Mouse (Mus musculus) inflammation-experienced regulatory T-cells, adult 6 months (primary cell): ENCODE results near the gene Scmh1. TPM values are rescaled to one million over a fixed set of nuclear protein-coding genes. Genes with fewer than 3 reads are reported as not detected.

Source experiments
- ATAC-seq: one replicate; pipeline ENCODE4 v1.8.0; 2017
- polyA plus RNA-seq, 3 experiments: library from polyadenylated mRNA; unstranded; fragments of 100-300 nt; shearing (Covaris generic); gene quantifications; one replicate each; pipeline ENCODE4 v1.2.1; 2017

Gene Scmh1
- polyA plus RNA-seq, 3 experiments from 2014 or later: 2.8 to 14.9 (median 10.0) TPM

DNA sequence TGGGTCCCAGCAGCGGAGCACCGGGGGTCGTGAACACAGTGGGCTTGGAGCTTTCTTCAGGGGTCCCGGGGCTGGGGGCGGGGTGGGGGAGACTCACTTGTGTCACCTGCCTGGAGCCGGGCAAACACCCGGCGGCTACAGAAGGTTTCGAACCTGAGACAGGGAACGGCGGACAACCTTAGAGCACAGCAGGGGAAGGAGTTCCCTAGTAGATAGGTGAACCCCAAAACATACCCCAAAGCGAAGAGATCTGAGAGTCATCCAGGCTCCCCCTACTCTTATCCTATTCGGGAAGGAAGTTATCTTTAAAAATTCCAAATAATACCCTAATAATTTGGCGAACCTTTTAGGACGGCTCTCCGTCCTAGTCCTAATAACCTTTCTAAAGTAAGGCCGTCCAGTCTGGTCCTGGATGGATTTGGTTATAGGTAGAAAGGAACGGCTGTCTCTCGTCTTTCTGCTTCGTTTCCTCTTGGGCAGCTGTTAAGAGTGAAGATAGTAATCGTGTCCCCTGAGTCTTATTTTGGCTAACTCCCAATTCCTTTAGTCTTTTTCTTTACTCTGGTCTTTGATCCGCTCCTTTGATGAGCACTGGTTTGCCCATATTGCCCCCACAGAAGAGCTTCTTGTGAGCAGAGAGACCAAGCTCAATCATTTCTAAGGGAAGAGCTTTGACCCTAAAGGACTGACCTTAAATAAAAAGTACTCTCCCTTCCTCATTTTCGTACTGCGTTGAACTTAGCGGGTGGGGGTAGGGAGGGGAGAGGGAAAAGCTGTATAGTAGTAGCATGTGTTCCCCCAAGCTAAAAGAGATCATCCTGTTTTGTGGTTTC is 941 bp downstream of the Scmh1 start:
- ATAC-seq: no peak

DNA sequence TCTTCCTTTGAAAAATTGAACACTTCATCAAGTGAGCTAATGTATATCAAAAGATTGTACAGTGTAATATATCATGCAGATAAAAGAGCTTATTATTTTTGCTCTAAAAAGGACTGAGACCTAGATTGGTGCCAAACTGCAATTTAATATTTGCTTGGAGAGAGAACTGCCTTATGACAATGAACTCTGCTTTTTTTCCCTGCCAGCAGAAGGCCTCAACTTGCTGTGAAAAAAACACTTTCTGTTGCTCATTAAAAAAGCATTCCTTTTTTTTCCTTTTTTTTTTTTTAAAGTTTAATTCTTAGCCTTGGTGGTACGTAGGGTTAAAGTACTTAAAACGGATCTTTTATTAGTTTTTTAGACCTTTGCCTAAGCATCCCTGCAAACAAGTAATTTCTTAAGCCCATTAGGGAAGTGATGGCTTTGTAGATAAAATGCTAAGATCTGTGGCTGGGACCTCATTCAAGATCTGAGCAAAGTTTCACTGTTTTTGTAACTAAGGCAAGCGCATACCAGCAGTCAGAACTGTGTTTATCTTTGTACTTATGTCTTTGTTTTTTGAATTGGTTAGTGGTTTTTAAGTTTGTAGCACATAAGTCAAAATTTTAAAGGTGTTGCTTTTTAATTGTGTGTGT is 1.7 kb downstream of the Scmh1 start:
- no peak for ATAC-seq

DNA sequence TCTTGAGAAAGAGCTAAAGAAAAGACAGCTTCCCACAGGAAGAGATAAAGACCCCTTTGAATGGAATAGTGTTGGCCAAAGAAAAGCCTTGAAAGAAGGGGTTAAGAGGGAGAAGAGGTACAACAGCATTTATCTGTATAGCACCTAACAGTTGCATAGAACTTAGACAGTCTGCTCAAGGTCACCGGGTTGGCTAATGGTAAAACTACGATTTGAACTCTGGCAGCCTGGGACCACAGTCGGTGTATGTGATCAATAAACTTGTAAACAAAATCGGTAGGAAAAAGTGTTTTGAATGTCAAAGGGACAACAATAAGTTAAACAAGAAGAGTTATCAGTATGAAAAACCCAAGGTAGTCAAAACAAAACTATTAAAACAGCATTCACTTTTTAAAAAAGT is 13.0 kb downstream of the Scmh1 start:
- ATAC-seq: no peak

DNA sequence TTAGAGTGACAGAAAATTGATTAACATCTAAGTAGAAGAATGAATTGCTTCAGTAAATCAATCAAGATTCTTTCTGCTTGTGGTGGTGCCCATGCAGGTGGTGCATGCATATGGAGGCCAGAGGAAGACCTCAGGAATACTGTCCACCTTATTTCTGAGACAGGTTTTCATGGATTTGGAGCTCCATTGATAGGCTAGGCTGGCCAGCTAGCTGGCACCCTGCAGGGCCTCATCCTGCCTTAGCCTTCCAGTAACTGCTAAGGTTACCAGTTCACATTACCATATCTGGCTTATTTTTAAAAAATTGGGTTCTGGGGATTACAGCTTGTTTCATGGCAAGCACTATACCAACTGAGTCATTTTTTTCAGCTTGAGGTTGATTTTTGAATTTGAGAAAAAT is 15.1 kb downstream of the Scmh1 start:
- ATAC-seq: no peak

DNA sequence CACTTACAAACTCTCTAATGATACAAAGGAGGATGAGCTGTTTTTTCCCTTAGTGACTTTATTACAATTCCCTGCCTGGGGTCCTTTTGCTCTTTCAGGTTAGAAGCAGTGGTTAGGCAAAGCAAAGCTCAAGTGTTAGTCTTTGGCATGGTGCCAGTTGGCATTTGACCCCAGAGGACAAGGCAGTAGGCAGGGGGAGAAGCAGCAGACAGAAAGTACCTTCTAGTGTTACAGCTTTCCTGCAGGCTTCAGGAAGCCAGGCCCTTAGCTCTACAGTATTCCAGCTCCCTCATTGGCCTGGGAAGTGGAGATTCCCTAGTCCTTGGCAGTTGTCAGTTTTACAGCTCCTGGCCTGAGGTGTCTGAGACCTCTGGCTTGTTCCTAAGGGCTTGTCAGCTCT is 15.6 kb downstream of the Scmh1 start:
- ATAC-seq: no peak

DNA sequence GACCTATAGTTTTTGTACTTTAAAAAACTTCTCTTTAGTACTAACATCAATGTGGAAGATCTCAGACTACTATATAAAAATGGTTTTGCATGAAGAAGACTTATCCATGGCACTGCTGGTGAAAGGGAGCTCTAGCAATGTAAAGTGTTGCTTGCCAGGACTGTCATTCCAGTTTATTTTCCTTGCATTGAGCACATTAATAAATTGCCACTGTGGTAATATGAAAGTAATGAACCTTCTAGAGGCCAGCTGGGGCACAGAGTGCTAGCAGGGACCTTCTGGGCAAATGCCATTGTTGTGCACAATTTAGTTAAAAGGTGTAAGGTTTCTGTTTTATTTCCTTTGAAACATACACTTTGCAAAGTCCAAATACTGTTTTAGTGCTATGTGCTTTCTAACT is 25.5 kb downstream of the Scmh1 start:
- no peak for ATAC-seq

DNA sequence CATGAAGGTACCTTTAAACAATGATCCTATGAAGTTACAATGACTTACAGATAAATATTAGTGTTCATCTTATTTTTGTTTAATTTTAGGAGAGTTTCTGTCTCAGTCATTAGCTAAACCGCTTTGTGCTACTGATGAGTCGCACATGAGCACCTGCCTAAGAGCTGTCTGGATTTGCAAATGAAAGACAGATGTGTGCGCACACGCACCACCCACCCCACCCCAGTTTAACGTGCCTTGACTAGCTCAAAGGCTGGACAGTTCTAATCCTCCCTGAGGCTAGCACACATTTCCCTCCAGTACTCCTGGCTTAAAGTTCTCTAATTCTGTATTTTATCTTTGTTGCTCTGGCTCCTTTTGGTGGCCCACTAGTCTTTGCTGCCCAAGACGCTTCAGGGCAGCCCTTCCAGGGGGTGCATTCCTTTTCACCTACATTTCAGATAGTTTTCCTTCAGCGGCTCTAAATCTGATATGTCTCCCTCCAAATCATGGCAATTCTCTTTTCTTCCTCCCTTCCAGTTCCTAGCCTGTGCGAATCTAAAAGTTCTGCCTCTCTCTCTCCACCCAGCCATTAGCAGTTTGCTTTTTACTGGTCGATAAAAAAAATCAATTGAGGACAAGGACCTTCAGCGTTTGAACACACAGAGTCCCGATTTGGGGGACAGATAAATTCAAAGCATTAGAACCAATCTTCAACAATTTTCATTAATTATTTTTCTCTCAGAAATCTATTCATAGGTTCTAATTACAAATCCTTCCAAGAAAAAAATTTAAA is 27.7 kb downstream of the Scmh1 start:
- ATAC-seq: no peak

DNA sequence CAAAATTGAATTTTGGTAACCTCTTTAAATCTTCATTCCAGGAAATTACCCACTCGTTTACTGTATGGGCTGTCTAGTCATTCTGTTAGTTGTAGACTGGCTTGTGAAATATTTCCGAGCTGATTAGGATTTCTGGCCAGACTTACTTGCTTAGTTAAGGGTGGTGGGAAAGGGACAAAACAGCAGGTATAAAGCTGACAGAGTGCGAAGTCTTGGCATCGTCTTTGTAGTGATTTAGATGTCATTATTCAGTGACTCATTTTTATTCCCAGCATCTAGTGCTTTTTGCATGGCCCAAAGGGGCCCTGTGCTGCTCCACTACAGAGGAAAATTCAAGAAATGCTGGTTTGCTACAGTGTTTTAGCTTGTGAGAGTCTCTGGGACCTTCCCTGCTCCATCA is 56.7 kb downstream of the Scmh1 start:
- no peak for ATAC-seq

DNA sequence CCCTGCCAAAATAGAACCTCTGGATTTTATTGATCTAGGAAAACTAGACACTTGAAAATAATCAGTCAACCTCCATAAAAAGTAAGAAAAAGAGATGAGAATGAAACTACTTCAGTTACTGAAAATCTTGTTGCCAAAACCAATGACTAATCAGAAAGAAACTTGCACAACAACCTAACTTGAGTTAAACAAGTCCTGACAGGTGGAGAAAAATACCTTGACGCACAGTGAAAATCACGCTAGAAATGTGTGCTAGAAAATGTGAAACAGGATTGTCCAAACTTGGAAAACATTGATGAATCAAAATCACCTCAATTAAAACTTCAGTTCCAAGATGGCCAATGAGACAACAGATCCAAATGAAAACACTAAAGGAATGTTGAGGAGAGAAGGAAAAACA is 67.9 kb downstream of the Scmh1 start:
- ATAC-seq: no peak

DNA sequence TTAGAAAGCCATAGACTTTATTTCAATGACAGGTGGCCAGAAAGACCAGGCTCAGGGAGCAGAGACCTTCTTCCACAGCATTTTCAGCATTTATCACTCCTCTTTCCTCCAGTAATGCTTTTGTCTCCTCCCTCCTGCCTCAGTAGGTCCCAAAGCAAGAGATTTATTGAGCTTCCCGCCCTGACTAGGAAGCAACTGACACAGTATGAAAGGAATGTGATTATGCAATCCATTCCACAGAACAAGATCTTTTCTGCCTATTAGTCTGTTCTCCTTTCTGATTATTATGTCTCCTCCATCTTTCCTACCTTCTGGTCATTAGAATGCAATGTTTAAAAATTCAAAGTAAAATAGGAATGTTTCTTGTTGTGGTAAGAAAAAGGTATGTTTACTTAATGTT is 82.6 kb downstream of the Scmh1 start:
- no peak for ATAC-seq

DNA sequence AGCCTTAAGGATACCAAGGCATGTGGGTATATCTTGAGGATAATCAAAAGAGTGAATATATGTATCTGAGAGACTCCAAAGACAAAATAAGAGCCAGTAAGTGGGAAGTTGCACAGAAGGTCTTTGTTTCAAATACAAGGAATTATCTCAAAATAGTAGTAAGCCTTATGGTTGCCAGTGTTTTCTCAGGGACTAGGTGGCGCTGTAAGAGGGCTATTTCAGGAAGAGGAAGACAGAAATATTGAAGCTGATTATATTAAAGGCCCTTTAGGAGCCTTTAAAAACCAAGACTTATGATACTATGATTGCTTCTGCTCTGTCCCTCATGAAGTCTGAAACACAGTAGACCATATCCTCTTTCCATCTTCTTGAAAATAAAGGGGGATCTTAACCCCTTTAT is 101.9 kb downstream of the Scmh1 start:
- no peak for ATAC-seq

DNA sequence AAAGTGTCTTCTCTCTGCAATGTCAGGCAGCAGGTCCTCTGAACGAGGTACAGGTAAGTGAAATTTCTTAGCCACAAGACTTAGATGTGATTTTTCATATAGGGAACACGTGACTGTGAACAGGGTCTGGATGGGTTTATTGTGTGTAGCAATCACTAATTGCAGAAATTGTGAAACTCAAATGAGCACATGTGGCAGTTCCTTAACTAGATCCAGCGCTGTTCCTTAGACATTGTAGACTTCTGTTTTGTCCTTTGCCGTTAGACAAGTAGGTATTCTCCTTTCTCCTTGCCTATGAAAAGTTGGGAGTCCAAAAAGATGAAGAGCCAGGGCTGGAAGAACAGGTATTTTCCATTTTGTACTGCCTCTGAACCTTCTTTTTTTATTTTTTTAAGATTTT is 106.1 kb downstream of the Scmh1 start:
- ATAC-seq: no peak

DNA sequence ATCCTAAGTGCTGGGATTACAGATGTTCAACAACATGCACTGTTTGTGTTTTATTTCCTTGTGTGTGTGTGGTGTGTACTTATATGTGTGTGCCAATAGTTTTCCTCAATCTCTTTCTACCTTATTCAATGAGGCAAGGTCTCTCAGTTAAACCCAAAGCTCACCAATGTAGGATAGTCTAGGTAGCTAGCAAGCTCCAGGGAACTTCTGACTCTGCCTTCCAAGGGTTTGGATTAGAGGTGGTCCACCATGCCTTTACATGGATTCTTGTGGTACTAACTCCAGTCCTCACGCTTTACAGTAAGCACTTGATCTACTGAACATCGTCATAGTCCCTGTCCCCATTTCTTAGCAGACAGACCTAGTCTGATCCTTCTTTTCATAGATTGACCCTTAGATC is 109.3 kb downstream of the Scmh1 start:
- ATAC-seq: no peak

DNA sequence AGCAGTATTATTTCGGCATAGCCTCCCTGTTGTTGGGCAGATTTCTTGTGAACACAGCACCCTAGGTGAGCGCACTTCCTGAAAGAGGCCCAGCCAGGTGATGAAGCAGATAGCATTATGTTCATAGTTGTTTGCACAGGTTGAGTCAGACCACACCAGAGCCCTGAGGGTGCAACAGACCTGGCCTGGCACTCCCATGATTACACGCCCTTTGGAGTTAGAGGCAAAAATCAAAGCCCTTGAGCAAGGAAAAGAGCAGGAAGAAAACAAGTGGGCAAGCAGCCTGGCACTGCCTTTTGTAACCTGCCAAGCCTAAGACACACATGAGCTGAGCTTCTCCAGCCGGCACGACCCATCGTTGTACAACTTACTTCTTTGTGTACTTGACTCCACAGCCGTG is 111.4 kb downstream of the Scmh1 start:
- ATAC-seq: no peak

DNA sequence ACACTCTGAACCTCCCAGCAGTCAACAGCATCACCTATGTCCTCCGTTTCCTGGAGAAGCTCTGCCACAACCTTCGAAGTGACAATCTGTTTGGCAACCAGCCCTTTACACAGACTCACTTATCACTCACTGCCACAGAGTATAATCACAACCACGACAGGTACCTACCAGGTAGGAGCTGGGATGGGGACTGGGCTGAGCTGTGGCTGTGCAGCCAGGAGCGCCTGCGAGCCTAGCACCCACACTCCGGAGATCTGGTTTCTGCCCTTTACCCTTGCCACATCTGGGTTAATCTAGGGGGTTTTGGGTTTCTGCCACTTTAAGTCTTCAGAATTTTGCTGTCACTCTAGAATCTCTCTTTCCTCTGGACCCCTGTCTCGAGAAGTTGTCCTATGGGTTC is 111.8 kb downstream of the Scmh1 start:
- ATAC-seq: no peak

DNA sequence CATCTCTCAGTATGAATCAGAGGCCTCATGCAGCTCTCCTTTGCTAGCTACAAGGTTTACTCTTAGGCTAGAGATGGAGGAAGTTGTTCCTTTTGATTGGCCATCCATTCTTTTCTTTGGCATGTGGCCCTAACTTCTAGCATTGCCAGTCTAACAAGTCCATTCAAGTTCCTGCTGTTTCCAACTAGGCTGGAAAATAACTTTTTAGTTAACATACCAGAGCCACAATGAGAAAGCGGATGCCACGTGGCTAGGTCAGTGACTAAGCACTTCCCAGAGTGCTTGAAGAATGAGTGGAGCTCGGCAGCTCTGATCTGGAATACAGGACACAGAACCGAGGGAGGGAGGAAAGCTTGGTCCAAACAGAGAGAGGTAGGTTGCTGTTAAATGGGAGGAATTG is 112.3 kb downstream of the Scmh1 start:
- ATAC-seq: no peak

DNA sequence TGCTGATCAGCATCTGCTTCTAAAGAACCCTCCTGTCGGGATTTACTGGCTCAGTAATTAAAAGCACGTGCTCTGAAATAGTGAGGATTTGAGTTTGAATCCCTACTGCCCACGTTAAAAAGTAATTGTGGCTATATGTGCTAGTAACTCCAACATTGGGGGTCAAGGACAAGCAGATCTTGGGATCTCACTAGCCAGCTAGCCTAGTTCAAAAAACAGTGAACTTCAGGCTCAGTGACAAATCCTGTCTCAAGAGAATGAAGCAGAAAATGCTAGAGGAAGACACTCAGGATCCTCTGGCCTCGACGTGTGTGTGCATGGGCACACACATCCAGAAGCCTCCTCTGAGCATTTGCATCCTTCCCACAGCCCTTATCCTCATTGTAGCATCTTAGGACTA is 116.7 kb downstream of the Scmh1 start:
- ATAC-seq: no peak

DNA sequence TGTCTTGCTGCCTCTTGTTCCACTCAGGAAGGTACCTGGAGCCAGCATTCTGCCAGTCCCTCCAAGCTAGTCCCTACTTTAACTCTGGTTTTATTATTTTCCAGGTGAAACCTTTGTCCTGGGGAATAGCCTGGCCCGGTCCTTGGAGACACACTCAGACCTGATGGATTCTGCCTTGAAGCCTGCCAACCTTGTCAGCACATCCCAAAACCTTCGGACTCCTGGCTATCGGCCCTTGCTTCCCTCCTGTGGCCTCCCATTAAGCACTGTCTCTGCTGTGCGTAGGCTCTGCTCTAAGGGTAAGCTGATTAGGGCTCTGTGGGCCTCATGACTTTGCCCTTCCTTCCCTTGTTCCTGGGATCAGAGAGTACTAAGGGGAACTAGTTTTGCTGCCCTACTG is 117.3 kb downstream of the Scmh1 start:
- ATAC-seq: no peak

DNA sequence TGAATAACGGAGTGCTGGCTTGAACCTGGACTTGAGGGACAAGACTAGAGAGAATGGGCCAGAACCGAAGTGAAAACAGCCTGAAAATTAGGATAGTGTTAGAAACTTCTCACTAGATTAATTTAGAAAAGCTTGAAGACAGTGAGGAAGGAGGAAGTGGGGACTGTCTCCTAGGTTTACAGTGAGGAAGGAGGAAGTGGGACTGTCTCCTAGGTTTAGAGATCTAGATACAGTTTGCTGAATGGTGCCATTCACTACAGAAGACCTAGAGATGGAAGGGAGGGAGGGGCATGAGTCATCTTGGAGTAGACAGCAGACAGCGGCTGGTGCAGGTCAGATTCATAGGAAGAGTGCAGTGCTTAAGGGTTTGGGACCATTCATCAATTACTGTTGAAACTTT is 118.0 kb downstream of the Scmh1 start:
- no peak for ATAC-seq

DNA sequence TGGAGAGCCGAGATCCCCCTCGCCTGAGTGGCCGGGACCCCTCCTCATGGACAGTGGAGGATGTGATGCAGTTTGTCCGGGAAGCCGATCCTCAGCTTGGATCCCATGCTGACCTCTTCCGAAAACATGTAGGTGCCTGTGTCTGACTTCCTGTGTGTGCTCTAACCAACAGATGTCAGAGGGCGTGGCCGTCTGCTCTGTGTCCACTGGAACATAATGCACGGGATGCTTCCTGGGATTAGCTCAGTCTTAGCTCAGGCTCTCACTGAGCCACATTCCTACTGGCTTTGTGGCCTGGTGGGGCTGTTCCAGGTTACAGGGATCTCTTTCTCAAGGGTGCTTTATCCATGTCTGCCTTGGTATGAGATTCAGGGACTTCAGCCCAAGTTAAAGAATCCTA is 123.1 kb downstream of the Scmh1 start:
- ATAC-seq: no peak

DNA sequence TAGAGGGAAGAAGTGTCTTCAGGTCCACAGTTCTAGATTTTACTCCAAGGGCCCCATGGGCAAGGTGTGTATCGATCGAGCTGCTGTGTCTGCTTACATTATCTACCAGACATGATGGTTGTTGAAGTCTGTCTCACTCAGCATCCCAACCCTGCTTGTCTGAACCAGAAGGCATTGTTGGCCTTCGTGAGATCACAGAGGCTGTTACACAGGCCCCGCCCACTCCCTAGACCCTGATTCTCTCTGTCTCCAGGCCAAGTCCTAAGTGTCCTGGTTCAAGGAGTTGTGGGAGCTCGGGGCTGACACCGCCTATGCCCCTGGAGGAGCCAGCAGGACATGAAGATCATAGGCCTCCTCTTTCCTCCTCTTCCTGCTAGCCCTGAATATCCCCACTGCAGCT is 126.9 kb downstream of the Scmh1 start, which contains the start of gene Slfnl1:
Gene Slfnl1, plus strand, starts transcription at position 246 of the 400 bp plus-strand sequence.
- no peak for ATAC-seq

DNA sequence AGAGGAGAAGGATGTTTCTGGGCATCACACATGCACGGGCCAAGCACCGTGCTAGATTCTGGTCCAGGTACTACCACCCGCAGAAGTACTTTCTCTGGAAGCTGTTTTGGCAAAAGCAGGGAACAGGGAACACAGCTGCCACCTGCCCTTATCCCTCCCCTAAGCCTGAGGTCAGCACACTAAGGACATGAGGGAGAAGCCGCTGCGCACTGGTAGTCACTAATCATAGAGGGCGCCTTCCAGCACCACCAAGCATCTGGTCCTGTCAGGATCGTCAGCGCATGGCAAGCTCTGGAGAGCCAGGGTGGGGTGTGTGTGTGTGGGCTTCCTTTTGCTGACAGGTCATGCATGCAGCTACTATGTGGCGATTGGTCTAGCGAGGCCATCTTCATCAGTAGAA is 133.6 kb downstream of the Scmh1 start:
- ATAC-seq: no peak

DNA sequence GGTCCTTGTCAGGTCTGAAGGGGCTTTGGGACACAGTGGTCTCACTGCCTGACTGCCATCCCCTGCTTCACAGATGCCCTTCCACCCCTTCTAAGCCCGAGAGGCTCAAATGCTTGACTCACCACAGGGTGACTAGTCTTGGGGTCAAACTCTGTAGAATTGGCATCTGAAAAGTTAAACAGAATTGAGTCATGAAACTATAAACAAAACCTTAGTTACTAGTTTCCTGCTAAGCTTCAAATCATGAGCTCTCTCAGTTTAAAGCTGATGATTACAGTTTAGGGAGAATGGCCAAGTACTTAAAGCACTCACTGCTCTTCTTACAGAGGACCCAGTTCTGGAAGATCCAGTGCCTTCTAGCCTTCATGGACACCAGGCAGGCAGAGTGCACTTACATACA is 139.8 kb downstream of the Scmh1 start:
- no peak for ATAC-seq

DNA sequence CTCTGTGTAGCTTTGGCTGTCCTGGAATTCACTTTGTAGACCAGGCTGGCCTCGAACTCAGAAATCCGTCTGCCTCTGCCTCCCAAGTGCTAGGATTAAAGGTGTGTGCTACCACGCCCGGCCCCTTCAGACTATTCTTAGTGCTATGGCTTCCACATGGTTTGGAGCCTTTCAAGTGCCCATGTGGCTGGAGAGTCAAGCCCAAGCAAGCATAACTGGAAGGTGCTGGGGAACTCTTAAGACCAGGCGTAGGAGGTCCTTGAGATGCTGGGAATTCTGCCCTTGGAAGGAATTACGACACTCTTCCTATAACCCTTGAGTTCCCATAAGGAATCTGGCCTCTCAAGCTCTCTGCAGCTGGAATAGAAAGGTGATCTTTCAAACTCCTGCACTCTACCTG is 151.5 kb downstream of the Scmh1 start:
- ATAC-seq: no peak
